Mouse (Mus musculus): ENCODE results near the gene L3mbtl3. TPM values are rescaled to one million over a fixed set of nuclear protein-coding genes. Genes with fewer than 3 reads are reported as not detected.

L3mbtl3 gene
- polyA plus RNA-seq, 1 experiment from 2014 or later, result 11.8 TPM

DNA sequence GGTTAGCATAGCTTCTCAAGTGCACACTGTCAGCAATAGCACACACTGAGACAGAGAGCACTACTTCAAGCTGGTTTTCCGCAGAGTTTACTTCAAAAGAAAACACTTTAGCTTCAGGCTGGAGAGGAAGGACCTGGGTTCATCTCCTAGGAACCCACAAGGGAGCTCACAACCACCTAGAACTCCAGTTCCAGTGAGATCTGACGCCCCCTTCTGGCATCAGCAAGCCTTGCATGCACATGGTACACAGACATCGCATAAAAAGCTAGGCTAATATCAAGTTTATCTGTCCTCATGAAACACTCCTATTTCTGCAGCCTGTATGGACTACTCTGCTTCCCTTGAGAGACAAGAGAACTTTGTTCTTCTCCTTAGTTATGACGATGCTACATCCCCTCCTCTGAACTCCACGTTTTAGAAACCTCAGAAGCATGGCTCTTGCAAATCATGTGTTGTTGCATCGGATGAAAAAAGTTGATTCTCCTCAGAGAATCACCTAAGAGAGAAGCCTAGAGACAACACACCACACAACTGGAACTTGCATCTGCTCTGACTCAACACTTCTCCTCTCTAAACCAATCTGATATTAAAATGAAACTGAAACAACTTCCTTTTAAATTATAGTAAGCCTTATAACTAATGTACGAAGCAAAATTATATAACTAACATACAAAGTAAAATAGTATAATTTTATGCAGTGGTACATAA, 53.3 kb downstream of the L3mbtl3 start:
- no peak for ATAC-seq (ENCODE audit: low FRiP score, low TSS enrichment)
- no peaks in the 10 kb centered on the region for H3K4me1 ChIP-seq (ENCODE audit: insufficient read depth, low read length)
- 82% methylated on average over 7 of the region's 7 CpGs for WGBS
- H3K36me3 ChIP-seq (ENCODE audit: insufficient read depth, low read length), result peaks cover 24% of the 10 kb centered on the region
- H3K9me3 ChIP-seq (ENCODE audit: low read length), result no peaks in the 10 kb centered on the region
- no peaks in the 10 kb centered on the region for H3K27me3 ChIP-seq (ENCODE audit: insufficient read depth, low read length)
- no peak overlapping the region for H3K9ac ChIP-seq (replicated peaks; ENCODE audit: low read length)
- H3K4me3 ChIP-seq (ENCODE audit: low read length), result no peak overlapping the region
- H3K27ac ChIP-seq (ENCODE audit: low read length), result no peak overlapping the region
- no peak overlapping the region for H3K4me2 ChIP-seq (replicated peaks; ENCODE audit: low read depth, low read length)

DNA sequence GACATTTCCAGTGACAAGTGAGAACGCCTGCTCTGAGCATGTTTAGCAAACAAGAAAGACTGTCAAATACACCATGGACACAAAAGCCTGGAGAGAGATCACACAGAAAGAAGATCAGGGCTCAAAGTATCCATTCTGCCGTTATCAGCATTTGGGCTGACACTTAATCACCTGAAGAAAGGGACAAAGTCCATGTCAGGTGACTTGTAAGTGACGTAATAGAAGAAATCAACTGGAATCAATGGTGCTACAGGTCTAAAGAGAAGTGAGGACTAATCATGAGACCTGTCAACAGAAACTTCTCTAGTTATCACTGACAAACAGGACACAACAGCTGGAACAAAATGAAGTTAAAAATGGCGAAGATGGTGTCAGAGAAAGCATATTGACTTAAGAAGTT, 55.1 kb downstream of the L3mbtl3 start:
- no peaks in the 10 kb centered on the region for H3K4me1 ChIP-seq (ENCODE audit: insufficient read depth, low read length)
- no peak overlapping the region for H3K4me2 ChIP-seq (replicated peaks; ENCODE audit: low read depth, low read length)
- no peak for ATAC-seq (ENCODE audit: low FRiP score, low TSS enrichment)
- no peak overlapping the region for H3K4me3 ChIP-seq (ENCODE audit: low read length)
- no peaks in the 10 kb centered on the region for H3K27me3 ChIP-seq (ENCODE audit: insufficient read depth, low read length)
- no peak overlapping the region for H3K27ac ChIP-seq (ENCODE audit: low read length)
- 85% methylated on average over 4 of the region's 4 CpGs for WGBS
- peaks cover 30% of the 10 kb centered on the region; the same call in 1 of the 2 replicates for H3K36me3 ChIP-seq (ENCODE audit: insufficient read depth, low read length)
- H3K9ac ChIP-seq (replicated peaks; ENCODE audit: low read length), result no peak overlapping the region
- H3K9me3 ChIP-seq (ENCODE audit: low read length), result no peaks in the 10 kb centered on the region

DNA sequence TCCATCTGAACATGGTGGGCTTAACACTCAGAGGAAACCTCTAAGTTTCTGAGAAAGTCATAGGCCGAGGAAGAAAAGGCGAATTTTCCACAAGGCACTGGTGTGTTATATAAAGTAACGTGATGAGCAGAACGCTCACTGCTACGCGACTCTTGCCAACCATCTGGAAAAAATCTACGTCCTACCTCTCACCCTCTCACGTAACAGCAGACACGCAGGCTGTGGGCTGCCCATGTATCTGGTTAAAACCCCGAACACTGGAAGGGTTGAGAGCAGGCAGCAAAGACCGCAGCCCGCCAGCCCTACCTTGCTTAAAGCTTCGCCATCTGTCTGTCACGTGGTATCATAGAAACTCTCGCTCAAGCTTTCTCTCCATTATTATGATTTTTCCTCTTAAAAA, 61.4 kb downstream of the L3mbtl3 start:
- Histone ChIP-seq H3K27me3 (ENCODE audit: insufficient read depth, low read length) (no peaks in the 10 kb centered on the region), H3K36me3 (ENCODE audit: insufficient read depth, low read length) (peaks cover 62% of the 10 kb centered on the region), H3K9me3 (ENCODE audit: low read length) (no peaks in the 10 kb centered on the region), H3K4me3 (ENCODE audit: low read length) (no peak overlapping the region), H3K4me1 (ENCODE audit: insufficient read depth, low read length) (no peaks in the 10 kb centered on the region), H3K4me2 (replicated peaks; ENCODE audit: low read depth, low read length) (no peak overlapping the region), H3K27ac (ENCODE audit: low read length) (no peak overlapping the region), H3K9ac (replicated peaks; ENCODE audit: low read length) (no peak overlapping the region)
- ATAC-seq (ENCODE audit: low FRiP score, low TSS enrichment), result no peak
- WGBS, result 91% methylated on average over 15 of the region's 15 CpGs

DNA sequence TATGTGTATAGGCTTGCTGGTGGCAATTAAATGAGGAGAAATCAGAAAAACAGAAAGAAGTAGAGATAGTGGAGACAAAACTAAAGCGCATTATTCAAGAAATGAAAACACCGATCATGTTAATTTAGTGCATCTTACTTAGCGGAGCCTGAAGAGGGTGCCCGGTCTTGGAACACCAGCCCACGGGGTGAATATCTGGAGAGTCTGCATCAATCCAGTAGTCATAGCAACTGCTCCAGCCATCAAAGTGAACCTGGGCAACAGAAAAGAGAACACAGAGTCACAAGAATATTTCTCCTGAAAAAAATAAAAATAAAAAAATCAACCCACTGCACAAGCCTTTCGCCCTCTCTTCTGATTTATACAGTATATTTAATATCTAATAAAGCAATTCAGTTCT, 72.3 kb downstream of the L3mbtl3 start:
- Histone ChIP-seq H3K9me3 (ENCODE audit: low read length) (no peaks in the 10 kb centered on the region), H3K4me1 (ENCODE audit: insufficient read depth, low read length) (no peaks in the 10 kb centered on the region), H3K27ac (ENCODE audit: low read length) (no peak overlapping the region), H3K9ac (replicated peaks; ENCODE audit: low read length) (no peak overlapping the region), H3K4me2 (replicated peaks; ENCODE audit: low read depth, low read length) (no peak overlapping the region), H3K4me3 (ENCODE audit: low read length) (no peak overlapping the region), H3K27me3 (ENCODE audit: insufficient read depth, low read length) (no peaks in the 10 kb centered on the region), H3K36me3 (ENCODE audit: insufficient read depth, low read length) (peaks cover 20% of the 10 kb centered on the region)
- 93% methylated on average over 6 of the region's 6 CpGs for WGBS
- no peak for ATAC-seq (ENCODE audit: low FRiP score, low TSS enrichment)

DNA sequence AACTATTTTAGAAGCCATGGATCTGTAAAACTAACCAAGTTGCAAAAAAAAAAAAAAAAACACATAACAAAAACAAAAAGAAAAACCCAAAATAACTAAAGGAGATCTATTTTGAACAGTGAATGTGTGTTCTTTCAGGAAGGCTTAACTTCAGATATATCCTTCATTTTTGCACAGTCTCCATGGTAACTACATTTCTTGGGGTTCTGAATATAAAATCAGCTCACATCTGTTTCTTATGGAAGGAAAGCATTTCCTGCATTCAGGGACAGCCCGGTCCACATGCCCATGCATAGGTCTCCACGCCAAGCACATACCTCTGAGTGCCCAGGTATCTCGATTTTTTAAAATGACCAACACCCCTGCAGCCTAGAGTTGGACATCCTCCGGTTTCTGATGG, 73.4 kb downstream of the L3mbtl3 start:
- peaks cover 11% of the 10 kb centered on the region; the same call in 1 of the 2 replicates for H3K36me3 ChIP-seq (ENCODE audit: insufficient read depth, low read length)
- H3K9ac ChIP-seq (replicated peaks; ENCODE audit: low read length), result no peak overlapping the region
- H3K4me1 ChIP-seq (ENCODE audit: insufficient read depth, low read length), result no peaks in the 10 kb centered on the region
- no peak overlapping the region for H3K27ac ChIP-seq (ENCODE audit: low read length)
- 92% methylated on average over 4 of the region's 4 CpGs for WGBS
- H3K4me2 ChIP-seq (replicated peaks; ENCODE audit: low read depth, low read length), result no peak overlapping the region
- no peak overlapping the region for H3K4me3 ChIP-seq (ENCODE audit: low read length)
- H3K9me3 ChIP-seq (ENCODE audit: low read length), result no peaks in the 10 kb centered on the region
- no peak for ATAC-seq (ENCODE audit: low FRiP score, low TSS enrichment)
- no peaks in the 10 kb centered on the region for H3K27me3 ChIP-seq (ENCODE audit: insufficient read depth, low read length)

DNA sequence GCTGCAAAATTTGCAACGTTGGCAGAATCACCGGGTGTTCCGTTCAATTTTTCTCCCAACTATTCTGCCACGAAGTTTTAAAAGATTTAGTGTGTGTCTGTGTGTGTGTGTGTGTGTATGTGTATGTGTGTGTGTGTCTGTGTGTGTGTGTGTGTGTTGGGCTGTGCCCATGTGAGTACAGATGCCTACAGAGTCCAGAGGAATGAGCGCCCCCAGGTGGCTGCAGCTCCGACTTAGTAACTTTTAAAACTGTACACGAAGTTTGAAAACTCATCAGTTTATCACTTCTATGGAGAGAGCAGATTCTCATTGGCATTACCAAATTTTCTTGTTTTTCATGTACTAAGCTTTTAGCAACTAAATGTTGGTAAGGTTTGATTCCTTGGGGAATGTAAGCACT, 78.1 kb downstream of the L3mbtl3 start:
- Histone ChIP-seq H3K36me3 (ENCODE audit: insufficient read depth, low read length) (peaks cover 21% of the 10 kb centered on the region), H3K4me3 (ENCODE audit: low read length) (no peak overlapping the region), H3K9me3 (ENCODE audit: low read length) (no peaks in the 10 kb centered on the region), H3K27ac (ENCODE audit: low read length) (no peak overlapping the region), H3K9ac (replicated peaks; ENCODE audit: low read length) (no peak overlapping the region), H3K4me1 (ENCODE audit: insufficient read depth, low read length) (no peaks in the 10 kb centered on the region), H3K4me2 (replicated peaks; ENCODE audit: low read depth, low read length) (no peak overlapping the region), H3K27me3 (ENCODE audit: insufficient read depth, low read length) (no peaks in the 10 kb centered on the region)
- 88% methylated on average over 7 of the region's 7 CpGs for WGBS
- no peak for ATAC-seq (ENCODE audit: low FRiP score, low TSS enrichment)

DNA sequence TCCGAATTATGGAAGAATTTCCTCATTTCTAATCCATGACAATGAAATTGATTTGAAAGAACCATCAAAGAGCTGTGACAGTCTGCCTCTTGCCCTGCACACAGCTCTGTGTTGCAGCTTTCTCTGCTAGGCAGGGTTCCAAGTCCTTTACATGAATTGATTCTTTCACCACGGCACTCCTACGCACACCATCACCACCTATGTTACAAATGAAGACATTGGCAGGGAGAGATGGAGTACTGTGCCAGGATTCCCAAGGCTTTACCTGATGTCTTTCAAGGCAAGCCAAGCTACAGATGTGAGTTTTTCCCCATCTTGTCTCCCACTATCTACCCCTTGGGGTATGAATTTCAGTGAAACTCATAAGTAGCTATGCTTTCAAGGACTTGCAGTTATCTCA, 78.6 kb downstream of the L3mbtl3 start:
- Histone ChIP-seq H3K27ac (ENCODE audit: low read length) (no peak overlapping the region), H3K27me3 (ENCODE audit: insufficient read depth, low read length) (no peaks in the 10 kb centered on the region), H3K9ac (replicated peaks; ENCODE audit: low read length) (no peak overlapping the region), H3K4me1 (ENCODE audit: insufficient read depth, low read length) (no peaks in the 10 kb centered on the region), H3K9me3 (ENCODE audit: low read length) (no peaks in the 10 kb centered on the region), H3K4me2 (replicated peaks; ENCODE audit: low read depth, low read length) (no peak overlapping the region), H3K36me3 (ENCODE audit: insufficient read depth, low read length) (peaks cover 25% of the 10 kb centered on the region), H3K4me3 (ENCODE audit: low read length) (no peak overlapping the region)
- 85% methylated on average over 3 of the region's 3 CpGs for WGBS
- ATAC-seq (ENCODE audit: low FRiP score, low TSS enrichment), result no peak

DNA sequence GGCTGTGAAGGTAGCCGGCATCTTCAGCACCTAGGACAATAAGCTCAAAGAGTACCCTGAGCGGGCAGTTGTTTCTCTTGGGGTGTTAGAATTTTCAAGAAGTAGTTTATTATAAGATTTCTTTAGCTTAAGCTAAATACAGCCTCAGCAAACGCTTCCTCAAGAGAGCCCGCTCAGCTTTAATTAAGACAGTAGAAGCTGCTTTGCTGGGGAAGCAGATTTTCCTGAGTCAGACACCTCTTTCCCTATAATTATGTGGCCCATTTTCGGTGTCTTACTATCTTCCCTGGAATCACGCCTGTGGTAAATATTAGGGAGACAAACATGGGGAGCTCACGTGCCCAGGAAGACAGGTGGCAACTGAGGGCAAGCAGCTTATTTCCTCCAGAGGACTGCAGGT, 88.6 kb downstream of the L3mbtl3 start:
- no peak overlapping the region for H3K27ac ChIP-seq (ENCODE audit: low read length)
- peaks cover 30% of the 10 kb centered on the region for H3K36me3 ChIP-seq (ENCODE audit: insufficient read depth, low read length)
- no peak overlapping the region for H3K4me3 ChIP-seq (ENCODE audit: low read length)
- no peaks in the 10 kb centered on the region for H3K4me1 ChIP-seq (ENCODE audit: insufficient read depth, low read length)
- no peak overlapping the region for H3K9ac ChIP-seq (replicated peaks; ENCODE audit: low read length)
- no peaks in the 10 kb centered on the region for H3K27me3 ChIP-seq (ENCODE audit: insufficient read depth, low read length)
- H3K4me2 ChIP-seq (replicated peaks; ENCODE audit: low read depth, low read length), result no peak overlapping the region
- no peak for ATAC-seq (ENCODE audit: low FRiP score, low TSS enrichment)
- H3K9me3 ChIP-seq (ENCODE audit: low read length), result no peaks in the 10 kb centered on the region
- 78% methylated on average over 7 of the region's 7 CpGs for WGBS

DNA sequence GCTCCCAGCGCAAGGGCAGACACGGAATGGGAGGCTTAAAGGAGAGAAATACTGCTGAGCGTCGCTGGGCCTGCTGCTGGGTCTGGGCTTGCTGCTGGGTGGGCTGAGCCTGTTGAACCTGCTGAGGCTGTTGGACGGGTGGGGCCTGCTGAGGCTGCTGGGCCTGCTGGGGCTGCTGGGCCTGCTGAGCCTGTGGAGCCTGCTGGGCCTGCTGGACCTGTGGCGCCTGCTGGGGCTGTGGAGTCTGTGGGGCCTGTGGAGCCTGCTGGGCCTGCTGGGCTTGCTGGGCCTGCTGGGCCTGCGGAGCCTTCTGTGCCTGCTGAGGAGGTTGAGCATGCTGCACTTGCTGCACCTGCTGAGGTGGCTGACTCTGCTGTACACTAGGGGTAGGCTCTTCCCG, 95.8 kb downstream of the L3mbtl3 start:
- H3K4me2 ChIP-seq (replicated peaks; ENCODE audit: low read depth, low read length), result no peak overlapping the region
- H3K4me1 ChIP-seq (ENCODE audit: insufficient read depth, low read length), result no peaks in the 10 kb centered on the region
- H3K9ac ChIP-seq (replicated peaks; ENCODE audit: low read length), result no peak overlapping the region
- no peak overlapping the region for H3K4me3 ChIP-seq (ENCODE audit: low read length)
- H3K9me3 ChIP-seq (ENCODE audit: low read length), result no peaks in the 10 kb centered on the region
- H3K27ac ChIP-seq (ENCODE audit: low read length), result no peak overlapping the region
- no peaks in the 10 kb centered on the region for H3K27me3 ChIP-seq (ENCODE audit: insufficient read depth, low read length)
- peaks cover 37% of the 10 kb centered on the region for H3K36me3 ChIP-seq (ENCODE audit: insufficient read depth, low read length)
- ATAC-seq (ENCODE audit: low FRiP score, low TSS enrichment), result peak; percentile 81; the same call in 1 of the 2 replicates
- 71% methylated on average over 8 of the region's 8 CpGs for WGBS

DNA sequence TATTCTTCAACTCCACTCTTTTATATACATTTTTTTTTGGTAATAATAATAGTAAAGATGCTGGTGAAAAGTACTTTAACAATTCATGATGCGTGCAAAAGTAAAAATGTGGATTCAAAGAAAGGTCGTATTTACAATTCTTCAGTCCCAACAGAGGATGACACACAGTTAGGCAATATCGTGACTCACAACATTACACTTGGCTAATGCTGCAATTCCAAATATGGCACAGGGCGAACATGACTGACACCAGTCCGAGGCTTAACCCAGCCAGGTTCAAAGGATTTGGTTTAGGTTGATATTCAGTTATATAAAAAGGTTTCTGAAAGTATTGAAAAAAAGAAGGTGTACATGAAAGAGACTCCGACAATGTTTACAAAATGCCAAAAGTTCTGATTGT, 100.4 kb downstream of the L3mbtl3 start:
- no peaks in the 10 kb centered on the region for H3K4me1 ChIP-seq (ENCODE audit: insufficient read depth, low read length)
- 92% methylated on average over 6 of the region's 6 CpGs for WGBS

More for the DNA sequence above, 100.4 kb downstream of the L3mbtl3 start:
- Histone ChIP-seq H3K27me3 (ENCODE audit: insufficient read depth, low read length) (no peaks in the 10 kb centered on the region), H3K4me3 (ENCODE audit: low read length) (no peak overlapping the region), H3K9ac (replicated peaks; ENCODE audit: low read length) (no peak overlapping the region), H3K9me3 (ENCODE audit: low read length) (no peaks in the 10 kb centered on the region), H3K27ac (ENCODE audit: low read length) (no peak overlapping the region), H3K36me3 (ENCODE audit: insufficient read depth, low read length) (peaks cover 44% of the 10 kb centered on the region), H3K4me2 (replicated peaks; ENCODE audit: low read depth, low read length) (no peak overlapping the region)
- ATAC-seq (ENCODE audit: low FRiP score, low TSS enrichment), result no peak

Measured in kidney, embryonic 16.5 days (tissue).